Mouse (Mus musculus): ENCODE results near the gene Ncor2.

GRCm38 (mm10) chr5:125058267-125058668, 120.8 kb downstream of the Ncor2 start:
- no peak for TF ChIP-seq CTCF (IDR thresholded peaks at IDR 0.05; ENCODE audit: low read depth, low read length)
- no peak for TF ChIP-seq POLR2A (IDR thresholded peaks at IDR 0.05; ENCODE audit: borderline replicate concordance, low read depth, low read length)
